Mouse (Mus musculus) lung, adult 2 months (tissue): Measurements from ENCODE around the gene Tspan13. TPM values are rescaled to one million over a fixed set of nuclear protein-coding genes. Genes with fewer than 3 reads are reported as not detected.

Source experiments
- DNase-seq: peaks from one replicate; pipeline ENCODE4 v3.0.0; 2022
- H3K4me1 ChIP-seq: fragments of 200-500 bp; 2 replicates; pipeline ENCODE4 v1.6.1; 2011; ENCODE audit warnings: low read length; ENCODE audit not compliant: control insufficient read depth, insufficient read depth
- H3K4me3 ChIP-seq: fragments of 200-500 bp; replicated peaks from 2 replicates; pipeline ENCODE3; 2011; ENCODE audit warnings: low read depth, mild to moderate bottlenecking, control low read depth, low read length; ENCODE audit errors: extremely low read depth
- CTCF ChIP-seq: fragments of 200-500 bp; IDR thresholded peaks from 2 replicates; pipeline ENCODE4 v1.5.1; 2011; ENCODE audit warnings: mild to moderate bottlenecking, low read length, control low read depth; ENCODE audit not compliant: insufficient read depth
- POLR2A ChIP-seq: fragments of 200-500 bp; IDR thresholded peaks from 2 replicates; pipeline ENCODE4 v1.6.1; 2011; ENCODE audit warnings: low read depth, mild to moderate bottlenecking, control low read depth, low read length, borderline replicate concordance; ENCODE audit errors: extremely low read depth
- WGBS: fragments of 180-500 bp; shearing (Covaris S2); methylation state at CpG from one replicate; pipeline ENCODE4 v1.1.7; 2018; 5-methylcytosine and 5-hydroxymethylcytosine counted together
- polyA plus RNA-seq: library from polyadenylated mRNA; depleted of rRNA; stranded (reverse); fragments of >200 nt; gene quantifications from 2 replicates; pipeline ENCODE4 v1.2.3, GENCODE M21; 2012

Tspan13 gene
- polyA plus RNA-seq, 1 experiment = 614 TPM

GRCm38 (mm10) chr12:36036121-36036520 lies 6.2 kb downstream of the Tspan13 start:
- TF ChIP-seq POLR2A (no peak), CTCF (no peak)
- no peak for DNase-seq
- WGBS = 92% methylated on average over 7 of the region's 7 CpGs
- H3K4me3 ChIP-seq = no peak overlapping the region
- peaks cover 18% of the 10 kb centered on the region for H3K4me1 ChIP-seq

GRCm38 (mm10) chr12:36035501-36035900 lies 6.8 kb downstream of the Tspan13 start:
- Histone ChIP-seq H3K4me1 (peaks cover 21% of the 10 kb centered on the region), H3K4me3 (no peak overlapping the region)
- TF ChIP-seq POLR2A (no peak), CTCF (no peak)
- DNase-seq = no peak
- WGBS = 84% methylated on average over 6 of the region's 6 CpGs

GRCm38 (mm10) chr12:36032419-36032818 lies 9.9 kb downstream of the Tspan13 start:
- 27% methylated on average over 4 of the region's 4 CpGs for WGBS
- Histone ChIP-seq H3K4me3 (peak overlapping the region; percentile 54), H3K4me1 (peaks cover 26% of the 10 kb centered on the region)
- DNase-seq = no peak
- TF ChIP-seq CTCF (no peak), POLR2A (no peak)

- H3K4me3 ChIP-seq = no peak overlapping the region
- H3K4me1 ChIP-seq = peaks cover 17% of the 10 kb centered on the region
- DNase-seq = peak; percentile 43
- no peak for TF ChIP-seq POLR2A
- TF ChIP-seq CTCF = no peak
- 48% methylated on average over 12 of the region's 12 CpGs for whole genome bisulfite sequencing
These were observed 11.5 kb downstream of the Tspan13 start for GRCm38 (mm10) chr12:36030660-36031363.

- Histone ChIP-seq H3K4me3 (no peak overlapping the region), H3K4me1 (peaks cover 12% of the 10 kb centered on the region)
- DNase-seq = no peak
- WGBS = 34% methylated on average over 5 of the region's 6 CpGs
- TF ChIP-seq CTCF (no peak), POLR2A (no peak)
These were observed 12.6 kb downstream of the Tspan13 start for GRCm38 (mm10) chr12:36029687-36030086.

- peaks cover 10% of the 10 kb centered on the region for H3K4me1 ChIP-seq
- WGBS = 29% methylated on average over 5 of the region's 5 CpGs
- H3K4me3 ChIP-seq = no peak overlapping the region
- no peak for DNase-seq
- TF ChIP-seq POLR2A (no peak), CTCF (no peak)
These were observed 13.2 kb downstream of the Tspan13 start for GRCm38 (mm10) chr12:36028968-36029645.

GRCm38 (mm10) chr12:36027171-36027570 lies 15.1 kb downstream of the Tspan13 start:
- H3K4me1 ChIP-seq = peaks cover 8% of the 10 kb centered on the region
- 57% methylated on average over 2 of the region's 2 CpGs for WGBS
- H3K4me3 ChIP-seq = no peak overlapping the region
- no peak for DNase-seq
- TF ChIP-seq CTCF (no peak), POLR2A (no peak)

- DNase-seq = no peak
- Histone ChIP-seq H3K4me1 (peaks cover 8% of the 10 kb centered on the region), H3K4me3 (no peak overlapping the region)
- 87% methylated on average over 4 of the region's 4 CpGs for WGBS
- TF ChIP-seq POLR2A (no peak), CTCF (no peak)
These were observed 16.2 kb downstream of the Tspan13 start for GRCm38 (mm10) chr12:36026126-36026525.

- WGBS = 79% methylated on average over 2 of the region's 2 CpGs
- DNase-seq = no peak
- Histone ChIP-seq H3K4me1 (no peaks in the 10 kb centered on the region; the same call in 1 of the 2 replicates), H3K4me3 (no peak overlapping the region)
- no peak for TF ChIP-seq POLR2A
- TF ChIP-seq CTCF = no peak
These were observed 21.6 kb downstream of the Tspan13 start for GRCm38 (mm10) chr12:36020710-36021109.

GRCm38 (mm10) chr12:36020081-36020480 lies 22.2 kb downstream of the Tspan13 start:
- no peak for DNase-seq
- no peak for TF ChIP-seq POLR2A
- no peak for TF ChIP-seq CTCF
- no peak overlapping the region for H3K4me3 ChIP-seq
- 89% methylated on average over 3 of the region's 3 CpGs for WGBS
- H3K4me1 ChIP-seq = no peaks in the 10 kb centered on the region; the same call in 1 of the 2 replicates
